Mouse (Mus musculus): Measurements from ENCODE around the gene Slc4a2. TPM values are rescaled to one million over a fixed set of nuclear protein-coding genes. Genes with fewer than 3 reads are reported as not detected.

Slc4a2 gene
- polyA plus RNA-seq (2017; shearing (Covaris generic)) = 39.5 TPM

GRCm38 (mm10) chr5:24423129-24424003 is at the start of gene Slc4a2, which contains the start of gene Cdk5:
Gene Slc4a2, plus strand, starts transcription at chr5:24423837.
Gene Cdk5, minus strand, starts transcription at chr5:24423530.

GRCm38 (mm10) chr5:24391864-24392263 is 31.8 kb upstream of the Slc4a2 start, which contains the start of gene Atg9b:
Gene Atg9b, minus strand, starts transcription at chr5:24392143.

GRCm38 (mm10) chr5:24393392-24393997 is 30.1 kb upstream of the Slc4a2 start, which contains the start of gene Abcb8:
Gene Abcb8, plus strand, starts transcription at chr5:24393663.

GRCm38 (mm10) chr5:24413042-24413693 is 10.5 kb upstream of the Slc4a2 start, which contains the start of gene Asic3:
Gene Asic3, plus strand, starts transcription at chr5:24413392.

GRCm38 (mm10) chr5:24444746-24445427 is 21.2 kb downstream of the Slc4a2 start, which contains the start of gene Fastk:
Gene Fastk, minus strand, starts transcription at chr5:24445287.

GRCm38 (mm10) chr5:24447624-24448298 is 24.1 kb downstream of the Slc4a2 start, which contains the start of gene Tmub1:
Gene Tmub1, minus strand, starts transcription at chr5:24447854.

GRCm38 (mm10) chr5:24452030-24452690 is 28.5 kb downstream of the Slc4a2 start, which contains the start of gene Agap3:
Gene Agap3, plus strand, starts transcription at chr5:24452177.

Other genes starting within 250 kb of the Slc4a2 start
- gene Kcnh2, start 72.2 kb upstream of the Slc4a2 start, polyA plus RNA-seq (2017; shearing (Covaris generic)) = 4.6 TPM
- gene Nos3, start 59.0 kb upstream of the Slc4a2 start, polyA plus RNA-seq (2017; shearing (Covaris generic)) = 0.23 TPM
- 2.3 TPM for gene Atg9b, start 31.7 kb upstream of the Slc4a2 start, polyA plus RNA-seq (2017; shearing (Covaris generic))
- gene Abcb8, start 30.2 kb upstream of the Slc4a2 start, polyA plus RNA-seq (2017; shearing (Covaris generic)) = 26.2 TPM
- 0.24 TPM for gene Asic3, start 10.4 kb upstream of the Slc4a2 start, polyA plus RNA-seq (2017; shearing (Covaris generic))
- gene Cdk5, start 307 bp upstream of the Slc4a2 start, polyA plus RNA-seq (2017; shearing (Covaris generic)) = 86.4 TPM
- gene Fastk, start 21.4 kb downstream of the Slc4a2 start, polyA plus RNA-seq (2017; shearing (Covaris generic)) = 149 TPM
- 75.8 TPM for gene Tmub1, start 24.0 kb downstream of the Slc4a2 start, polyA plus RNA-seq (2017; shearing (Covaris generic))
- gene Agap3, start 28.3 kb downstream of the Slc4a2 start, polyA plus RNA-seq (2017; shearing (Covaris generic)) = 76.9 TPM
- not detected for gene Gbx1, start 103.4 kb downstream of the Slc4a2 start, polyA plus RNA-seq (2017; shearing (Covaris generic))
- gene Asb10, start 117.1 kb downstream of the Slc4a2 start, polyA plus RNA-seq (2017; shearing (Covaris generic)) = not detected
- gene 4931409K22Rik, start 133.0 kb downstream of the Slc4a2 start, polyA plus RNA-seq (2017; shearing (Covaris generic)) = not detected
- gene Abcf2, start 153.6 kb downstream of the Slc4a2 start, polyA plus RNA-seq (2017; shearing (Covaris generic)) = 82.9 TPM
- gene Chpf2, start 162.9 kb downstream of the Slc4a2 start, polyA plus RNA-seq (2017; shearing (Covaris generic)) = 34.1 TPM
- 2.3 TPM for gene Smarcd3, start 200.6 kb downstream of the Slc4a2 start, polyA plus RNA-seq (2017; shearing (Covaris generic))

Measured in CD4-positive, CD25-positive, alpha-beta regulatory T cell (primary cell).